Mouse (Mus musculus) heart, postnatal 0 days (tissue): Measurements from ENCODE around the gene Gm4969.

Experiments used
- CTCF ChIP-seq: IDR thresholded peaks from 2 replicates; pipeline ENCODE4 v1.5.1; 2016; ENCODE audit warnings: antibody characterized with exemption, control low read depth, low read depth
- EP300 ChIP-seq: IDR thresholded peaks from 2 replicates; pipeline ENCODE4 v1.6.1; 2016; ENCODE audit warnings: antibody characterized with exemption, low read depth

DNA sequence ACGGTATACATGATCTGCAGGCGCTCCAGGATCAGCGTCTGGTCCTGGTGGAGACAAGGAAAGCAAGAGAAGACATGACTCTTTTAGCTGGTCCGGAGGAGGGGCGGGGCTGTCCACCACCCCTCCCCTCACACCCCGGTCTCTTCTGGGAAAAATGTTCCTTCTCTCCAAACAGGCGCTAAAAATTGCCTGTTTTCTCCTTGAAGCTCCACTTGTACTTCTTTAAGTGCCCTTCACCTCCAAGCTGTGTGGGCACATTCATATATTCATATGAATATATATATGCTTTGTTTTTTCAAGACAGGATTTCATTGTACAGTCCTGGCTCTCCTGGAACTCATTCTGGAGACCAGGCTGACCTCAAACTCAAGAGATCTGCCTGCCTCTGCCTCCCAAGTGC, 44.8 kb upstream of the Gm4969 start:
- TF ChIP-seq CTCF (no peak), EP300 (no peak)
